Mouse (Mus musculus): ENCODE results near the gene Spata32. TPM values are rescaled to one million over a fixed set of nuclear protein-coding genes. Genes with fewer than 3 reads are reported as not detected.
A peak's percentile ranks its signal among the peaks of the same experiment; 100 is the strongest.

The Spata32 gene
- polyA plus RNA-seq, 1 experiment: not detected

- TF ChIP-seq GATA1 (IDR thresholded peaks at IDR 0.05; ENCODE audit: low read length): no peak
Measured at GRCm38 (mm10) chr11:103229608-103230007, 11.4 kb upstream of the Spata32 start.

- TF ChIP-seq GATA1 (IDR thresholded peaks at IDR 0.05; ENCODE audit: low read length): no peak
Measured at GRCm38 (mm10) chr11:103223951-103224456, 5.8 kb upstream of the Spata32 start.

- TF ChIP-seq GATA1 (IDR thresholded peaks at IDR 0.05; ENCODE audit: low read length): no peak
Measured at GRCm38 (mm10) chr11:103223444-103223843, 5.2 kb upstream of the Spata32 start.

GRCm38 (mm10) chr11:103221437-103221836 is 3.2 kb upstream of the Spata32 start:
- TF ChIP-seq GATA1 (IDR thresholded peaks at IDR 0.05; ENCODE audit: low read length): no peak

- TF ChIP-seq GATA1 (IDR thresholded peaks at IDR 0.05; ENCODE audit: low read length): no peak
Measured at GRCm38 (mm10) chr11:103219995-103220394, 1.8 kb upstream of the Spata32 start.

GRCm38 (mm10) chr11:103219259-103219658 is 1.0 kb upstream of the Spata32 start:
- no peak for TF ChIP-seq GATA1 (IDR thresholded peaks at IDR 0.05; ENCODE audit: low read length)

- TF ChIP-seq GATA1 (IDR thresholded peaks at IDR 0.05; ENCODE audit: low read length): no peak
Measured at GRCm38 (mm10) chr11:103218517-103218901, 277 bp upstream of the Spata32 start.

- TF ChIP-seq GATA1 (IDR thresholded peaks at IDR 0.05; ENCODE audit: low read length): peak; percentile 82
Measured at GRCm38 (mm10) chr11:103215355-103215754, 2.9 kb downstream of the Spata32 start.

- TF ChIP-seq GATA1 (IDR thresholded peaks at IDR 0.05; ENCODE audit: low read length): no peak
Measured at GRCm38 (mm10) chr11:103213712-103214111, 4.5 kb downstream of the Spata32 start.

- TF ChIP-seq GATA1 (IDR thresholded peaks at IDR 0.05; ENCODE audit: low read length): no peak
Measured at GRCm38 (mm10) chr11:103210291-103210690, 7.9 kb downstream of the Spata32 start.

- no peak for TF ChIP-seq GATA1 (IDR thresholded peaks at IDR 0.05; ENCODE audit: low read length)
Measured at GRCm38 (mm10) chr11:103208458-103208857, 9.8 kb downstream of the Spata32 start, which contains the start of gene 1700023F06Rik. 1700023F06Rik (minus strand) TSS chr11:103208558.

GRCm38 (mm10) chr11:103206203-103206602 is 12.0 kb downstream of the Spata32 start:
- TF ChIP-seq GATA1 (IDR thresholded peaks at IDR 0.05; ENCODE audit: low read length): no peak

GRCm38 (mm10) chr11:103202376-103202775 is 15.9 kb downstream of the Spata32 start:
- no peak for TF ChIP-seq GATA1 (IDR thresholded peaks at IDR 0.05; ENCODE audit: low read length)

- no peak for TF ChIP-seq GATA1 (IDR thresholded peaks at IDR 0.05; ENCODE audit: low read length)
Measured at GRCm38 (mm10) chr11:103201664-103202063, 16.6 kb downstream of the Spata32 start.

- TF ChIP-seq GATA1 (IDR thresholded peaks at IDR 0.05; ENCODE audit: low read length): no peak
Measured at GRCm38 (mm10) chr11:103198911-103199803, 19.1 kb downstream of the Spata32 start.

GRCm38 (mm10) chr11:103198339-103198738 is 19.9 kb downstream of the Spata32 start:
- TF ChIP-seq GATA1 (IDR thresholded peaks at IDR 0.05; ENCODE audit: low read length): no peak

GRCm38 (mm10) chr11:103197340-103197739 is 20.9 kb downstream of the Spata32 start:
- TF ChIP-seq GATA1 (IDR thresholded peaks at IDR 0.05; ENCODE audit: low read length): no peak
